Mouse (Mus musculus): ENCODE results near the gene Pla2g4b. TPM values are rescaled to one million over a fixed set of nuclear protein-coding genes. Genes with fewer than 3 reads are reported as not detected.

Pla2g4b gene
- total RNA-seq, 2 experiments from 2014 or later, result 0.72 TPM; not detected in 1

DNA sequence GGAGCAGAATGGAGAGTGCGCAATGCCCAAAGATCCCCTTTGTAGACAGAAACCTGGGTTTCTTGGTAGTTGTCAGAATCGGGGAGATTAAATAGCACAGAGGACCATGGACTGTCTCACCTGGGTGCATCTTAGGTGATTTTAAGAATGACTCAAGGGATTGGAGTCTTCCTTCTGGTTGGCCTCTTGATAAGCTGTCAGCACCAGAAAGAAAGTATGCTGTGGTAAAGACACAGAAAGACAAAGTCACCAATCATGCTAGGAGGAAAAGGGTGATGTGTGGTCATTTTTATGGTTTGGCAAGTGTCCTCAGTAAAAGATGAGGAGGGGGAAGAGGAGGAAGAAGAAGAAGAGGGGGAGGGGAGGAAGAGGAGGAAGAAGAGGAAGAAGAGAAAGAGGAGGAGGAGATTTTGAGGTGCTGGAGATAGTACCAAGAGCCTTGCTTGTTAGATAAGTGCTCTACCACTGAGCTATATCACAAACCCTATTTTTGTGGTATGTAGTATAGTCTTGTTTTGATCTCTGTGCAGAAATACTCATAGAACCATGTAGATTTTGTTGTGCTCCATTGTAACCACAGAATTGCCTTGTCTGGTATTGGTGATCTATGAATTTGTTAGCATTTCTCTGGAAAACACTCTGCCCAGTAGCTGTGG is 19.3 kb upstream of the Pla2g4b start:
- ATAC-seq (replicated peaks; ENCODE audit: poor library complexity, severe bottlenecking), result no peak

- ATAC-seq (replicated peaks; ENCODE audit: poor library complexity, severe bottlenecking), result no peak
Measured at GRCm38 (mm10) chr2:120015882-120016281, 17.3 kb upstream of the Pla2g4b start.

GRCm38 (mm10) chr2:120017599-120017998 is 15.6 kb upstream of the Pla2g4b start:
- ATAC-seq (replicated peaks; ENCODE audit: poor library complexity, severe bottlenecking), result no peak

GRCm38 (mm10) chr2:120024337-120024736 is 8.9 kb upstream of the Pla2g4b start:
- ATAC-seq (replicated peaks; ENCODE audit: poor library complexity, severe bottlenecking), result no peak

GRCm38 (mm10) chr2:120026984-120027949 is 6.0 kb upstream of the Pla2g4b start, which contains the start of the genes Jmjd7 and Gm28042:
Gene Jmjd7, plus strand, starts transcription at chr2:120027483.
Gene Gm28042, plus strand, starts transcription at chr2:120027493.
- ATAC-seq (replicated peaks; ENCODE audit: poor library complexity, severe bottlenecking), result peak; percentile 91

DNA sequence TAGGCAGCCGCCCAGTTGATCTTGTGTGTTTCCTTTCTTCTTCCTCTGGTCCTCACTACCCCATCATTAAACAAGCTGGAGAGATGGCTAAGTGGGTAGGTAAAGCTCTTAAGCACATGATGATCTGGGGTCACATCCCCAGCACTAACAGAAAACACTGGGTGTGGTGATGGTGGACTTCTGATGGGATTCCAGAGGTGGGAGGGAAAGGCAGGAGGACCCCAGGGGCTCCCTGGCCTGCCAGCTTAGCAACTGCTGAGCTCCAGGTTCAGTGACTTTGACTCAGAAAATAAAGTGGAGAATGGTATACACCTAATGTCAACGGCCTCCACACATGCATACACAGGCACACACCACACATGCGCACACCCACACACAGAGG is 5.3 kb upstream of the Pla2g4b start:
- 0 out of 2 replicates have a peak, but pooled peaks have one; percentile 1 for ATAC-seq (replicated peaks; ENCODE audit: poor library complexity, severe bottlenecking)

DNA sequence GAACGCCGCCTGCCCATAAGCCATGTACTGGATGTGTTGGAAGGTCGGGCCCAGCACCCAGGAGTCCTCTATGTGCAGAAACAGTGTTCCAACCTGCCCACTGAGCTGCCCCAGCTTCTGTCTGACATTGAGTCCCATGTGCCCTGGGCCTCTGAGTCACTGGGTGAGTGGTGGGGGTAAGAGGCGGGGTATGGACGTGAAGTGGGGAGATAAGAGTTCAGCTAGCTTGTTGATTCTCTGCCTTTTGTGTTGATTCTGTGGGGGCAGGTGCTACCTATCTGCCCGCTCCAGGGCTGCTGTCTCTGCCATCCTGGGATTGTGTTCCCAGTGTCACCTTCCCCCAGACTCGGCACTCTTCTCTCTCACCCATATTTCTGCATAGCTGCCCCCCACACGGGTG is 2.8 kb upstream of the Pla2g4b start:
- ATAC-seq (replicated peaks; ENCODE audit: poor library complexity, severe bottlenecking), result no peak

DNA sequence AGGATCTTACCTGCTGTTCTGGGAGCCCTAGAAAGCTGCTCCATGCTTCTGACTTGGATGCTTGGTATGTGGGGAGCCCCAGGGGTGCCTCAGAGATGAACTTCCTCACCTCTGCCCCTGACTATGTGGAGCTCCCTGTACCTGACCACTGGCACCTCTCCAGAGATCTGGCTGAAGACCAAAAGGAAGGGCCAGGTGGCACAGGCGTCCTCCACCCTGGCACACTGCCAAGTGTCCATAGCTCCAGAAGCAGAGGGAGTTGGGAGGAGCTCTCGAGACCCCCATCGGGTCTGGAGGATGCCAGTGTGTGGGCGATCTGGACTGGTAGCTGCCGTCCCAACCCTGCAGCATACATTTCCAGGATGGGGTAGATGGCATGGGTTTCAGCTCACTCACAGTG is 509 bp downstream of the Pla2g4b start:
- ATAC-seq (replicated peaks; ENCODE audit: poor library complexity, severe bottlenecking), result no peak

DNA sequence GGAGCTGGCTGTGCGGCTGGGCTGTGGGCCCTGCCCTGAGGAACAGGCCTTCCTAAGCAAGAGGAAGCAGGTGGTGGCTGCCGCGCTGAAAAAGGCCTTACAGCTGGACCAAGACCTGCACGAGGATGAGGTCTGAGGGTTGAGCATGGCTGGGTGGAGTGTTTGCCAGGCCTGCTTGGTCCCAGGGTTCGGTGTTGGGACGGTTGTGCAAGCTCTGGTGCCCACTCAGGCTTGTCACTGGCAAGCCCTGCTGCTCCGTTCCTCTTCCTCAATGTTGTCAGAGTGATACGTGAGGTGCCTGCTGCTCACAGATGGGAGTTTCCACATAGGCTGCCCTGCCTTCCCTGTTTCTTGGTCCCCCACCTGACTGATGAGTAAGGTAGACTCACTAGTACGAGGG is 4.5 kb downstream of the Pla2g4b start:
- peak; percentile 84 for ATAC-seq (replicated peaks; ENCODE audit: poor library complexity, severe bottlenecking)

- no peak for ATAC-seq (replicated peaks; ENCODE audit: poor library complexity, severe bottlenecking)
Measured at GRCm38 (mm10) chr2:120040991-120041390, 7.8 kb downstream of the Pla2g4b start.

DNA sequence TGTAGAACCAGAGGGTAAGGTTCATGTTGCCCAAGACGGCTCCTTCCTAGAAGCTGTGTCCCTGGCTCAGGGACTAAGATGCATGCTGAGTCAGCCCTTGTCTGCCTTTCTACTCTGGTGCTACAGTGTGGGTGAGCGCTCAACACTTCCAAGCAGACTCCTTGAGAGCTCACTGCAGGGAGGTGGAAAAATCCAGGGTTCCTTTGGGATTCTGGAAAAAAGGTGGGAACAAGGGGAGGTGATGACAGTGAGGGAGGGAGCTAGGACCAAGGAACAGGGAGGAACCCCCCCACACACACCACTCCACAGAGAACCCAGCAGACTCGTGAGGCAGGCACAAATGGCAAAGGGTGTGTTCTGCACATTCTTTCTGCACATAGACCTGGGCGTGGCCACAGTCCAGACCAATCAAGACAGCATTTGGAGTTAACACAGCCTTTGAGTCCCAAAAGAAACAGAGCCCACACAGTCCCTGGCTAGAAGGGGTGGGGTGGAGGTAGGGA is 10.9 kb downstream of the Pla2g4b start:
- no peak; the same call in 1 of the 2 replicates for ATAC-seq (replicated peaks; ENCODE audit: poor library complexity, severe bottlenecking)

DNA sequence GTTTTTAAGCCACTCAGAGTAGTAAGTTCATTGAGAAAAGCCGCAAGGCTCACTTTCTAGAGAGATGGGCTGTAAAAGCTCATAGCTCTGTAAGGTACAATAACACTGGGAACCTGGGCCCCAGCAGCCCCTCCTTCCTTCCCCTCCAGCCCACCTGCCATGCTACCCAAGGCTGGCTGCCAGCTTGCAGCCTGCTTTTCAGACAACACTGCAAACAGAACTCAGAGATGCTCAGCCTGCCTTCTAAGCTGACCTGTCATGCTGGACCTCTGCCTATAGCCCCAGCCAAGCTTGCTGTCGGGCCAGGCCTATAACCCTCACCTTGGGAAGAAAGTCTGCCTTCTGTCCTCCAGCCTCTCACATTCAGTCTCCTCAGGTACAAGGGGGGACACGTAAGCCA is 11.5 kb downstream of the Pla2g4b start:
- no peak for ATAC-seq (replicated peaks; ENCODE audit: poor library complexity, severe bottlenecking)

DNA sequence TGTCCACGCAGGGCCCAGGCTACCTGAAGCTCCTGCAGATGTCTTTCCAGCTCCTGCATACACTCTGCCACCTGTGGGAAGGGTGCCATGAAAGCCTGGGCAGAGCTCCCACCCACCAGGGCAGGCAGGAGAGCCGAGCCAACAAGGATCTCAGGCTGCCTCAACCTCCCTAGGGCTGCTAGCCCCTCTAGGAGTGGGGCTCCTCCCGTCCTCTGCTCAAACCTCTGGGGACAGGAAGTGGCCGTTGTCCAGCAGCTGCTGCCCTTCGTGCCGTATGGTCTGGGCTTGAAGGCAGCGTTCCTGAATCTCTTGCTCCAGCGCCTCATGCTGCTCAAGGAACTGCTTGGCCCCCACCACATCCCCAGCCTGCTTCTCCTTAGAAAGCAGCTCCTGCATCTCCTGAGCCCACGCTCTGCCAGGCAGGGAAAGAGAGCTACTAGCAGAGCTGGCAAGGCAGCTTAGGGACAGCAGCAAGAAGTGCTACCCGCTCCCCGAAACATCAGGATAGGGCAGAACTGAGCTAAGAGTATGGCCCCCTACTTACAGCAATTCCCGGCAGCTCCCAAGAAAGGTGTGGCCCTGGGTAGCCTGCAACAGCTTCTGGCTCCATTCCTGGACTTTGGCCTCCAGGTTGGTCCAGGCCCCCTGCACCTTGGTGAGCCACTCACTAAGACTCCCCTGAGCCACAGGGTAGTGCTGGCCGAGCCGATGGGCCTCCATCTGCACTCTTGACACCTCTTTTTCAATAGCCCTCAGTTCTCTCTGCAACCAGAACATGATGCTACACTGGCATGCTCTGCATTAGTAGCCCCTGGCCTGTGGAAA is 13.5 kb downstream of the Pla2g4b start:
- no peak for ATAC-seq (replicated peaks; ENCODE audit: poor library complexity, severe bottlenecking)

- no peak for ATAC-seq (replicated peaks; ENCODE audit: poor library complexity, severe bottlenecking)
Measured at GRCm38 (mm10) chr2:120048173-120048572, 15.0 kb downstream of the Pla2g4b start.

DNA sequence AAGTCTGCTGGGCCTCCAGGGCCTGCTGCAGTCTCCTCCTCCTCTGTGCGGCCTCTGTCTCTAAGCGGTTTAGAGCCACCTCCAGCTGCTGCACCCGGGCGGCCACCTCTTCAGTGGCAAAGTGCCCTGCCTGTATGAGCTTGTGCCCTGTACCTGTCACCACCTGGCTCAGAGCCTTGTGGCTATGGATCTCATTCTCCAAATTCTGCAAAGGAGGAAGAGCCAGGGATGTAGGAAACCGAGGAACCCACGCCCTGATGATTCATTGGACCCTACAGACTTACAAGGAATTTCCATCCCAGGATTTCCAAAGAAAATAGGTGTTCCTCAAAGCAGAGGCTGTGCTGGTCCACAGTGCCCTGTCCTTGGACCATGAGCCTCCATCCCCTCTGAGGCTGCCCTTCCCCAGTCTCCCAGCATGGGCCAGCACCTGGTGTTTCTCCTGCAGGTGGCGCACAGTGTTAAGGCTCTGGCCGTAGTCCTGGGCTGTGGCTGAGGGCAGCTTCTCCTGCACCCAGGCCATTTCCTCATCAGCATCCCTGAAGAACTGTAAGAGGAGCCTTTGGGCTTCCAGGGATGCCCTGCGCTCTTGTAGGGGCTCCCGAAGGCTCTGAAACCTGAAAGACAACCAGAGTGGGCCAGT is 16.5 kb downstream of the Pla2g4b start:
- ATAC-seq (replicated peaks; ENCODE audit: poor library complexity, severe bottlenecking), result peak; percentile 44; the same call in 1 of the 2 replicates

GRCm38 (mm10) chr2:120051405-120051804 is 18.2 kb downstream of the Pla2g4b start:
- ATAC-seq (replicated peaks; ENCODE audit: poor library complexity, severe bottlenecking), result no peak

- no peak for ATAC-seq (replicated peaks; ENCODE audit: poor library complexity, severe bottlenecking)
Measured at GRCm38 (mm10) chr2:120054771-120055552, 21.7 kb downstream of the Pla2g4b start.

DNA sequence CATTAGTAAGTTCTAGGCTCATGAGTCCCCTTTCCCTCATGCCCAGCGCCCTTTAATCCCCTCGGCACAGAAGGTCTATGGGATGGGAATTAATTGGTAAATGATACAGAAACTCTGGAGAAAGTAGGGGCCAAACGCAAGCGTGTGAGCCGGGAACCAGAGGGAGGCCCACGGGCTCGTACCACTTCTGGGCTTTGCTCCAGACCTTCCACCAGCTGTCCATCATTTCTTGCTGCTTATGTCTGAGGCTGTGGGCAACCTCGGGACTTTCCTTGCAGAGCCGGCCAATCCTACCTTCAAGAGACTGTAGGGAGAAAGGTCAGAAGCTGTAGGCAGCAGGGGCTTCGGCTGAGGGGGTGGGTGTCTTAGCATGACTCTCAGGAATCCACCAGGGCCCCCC is 22.7 kb downstream of the Pla2g4b start:
- no peak for ATAC-seq (replicated peaks; ENCODE audit: poor library complexity, severe bottlenecking)

GRCm38 (mm10) chr2:120058818-120059217 is 25.6 kb downstream of the Pla2g4b start:
- no peak for ATAC-seq (replicated peaks; ENCODE audit: poor library complexity, severe bottlenecking)
